Mouse (Mus musculus) midbrain, postnatal 0 days (tissue): ENCODE measurements around the gene Ak9. TPM values are rescaled to one million over a fixed set of nuclear protein-coding genes. Genes with fewer than 3 reads are reported as not detected.
"Not testable (repeated sequence)": the region's sequence is repeated elsewhere in the genome, so short reads cannot be mapped to it uniquely, and the experiment has no call there.

Experiments
- ATAC-seq: fragments of 200-750 bp; cut with Nextera tagmentation; 2 replicates; pipeline ENCODE4 v1.8.0; 2017; ENCODE audit warnings: moderate number of reproducible peaks, mild to moderate bottlenecking, moderate TSS enrichment, moderate library complexity; ENCODE audit not compliant: low FRiP score
- DNase-seq: peaks from one replicate; pipeline ENCODE4 v3.0.0-alpha.2; 2015; ENCODE audit warnings: low spot score
- H3K27ac ChIP-seq: fragments of 300-500 bp; sonication (generic); 2 replicates; pipeline ENCODE4 v1.5.1; 2014; ENCODE audit warnings: low read depth, mild to moderate bottlenecking, low read length, mixed read lengths
- H3K27me3 ChIP-seq: fragments of 300-500 bp; sonication (generic); 2 replicates; pipeline ENCODE4 v1.6.1; 2014; ENCODE audit warnings: low read length, control low read depth, mixed read lengths; ENCODE audit not compliant: insufficient read depth
- H3K36me3 ChIP-seq: fragments of 300-500 bp; sonication (generic); 2 replicates; pipeline ENCODE4 v1.6.1; 2014; ENCODE audit warnings: low read length, control low read depth, mixed read lengths; ENCODE audit not compliant: insufficient read depth
- H3K4me1 ChIP-seq: fragments of 300-500 bp; sonication (generic); 2 replicates; pipeline ENCODE4 v1.6.1; 2014; ENCODE audit warnings: mild to moderate bottlenecking, control low read depth, antibody characterized with exemption, low read length, mixed read lengths; ENCODE audit not compliant: insufficient read depth
- H3K4me2 ChIP-seq: fragments of 300-500 bp; sonication (generic); 2 replicates; pipeline ENCODE4 v1.6.1; 2014; ENCODE audit warnings: low read depth, mild to moderate bottlenecking, low read length, mixed read lengths; ENCODE audit not compliant: poor library complexity, severe bottlenecking
- H3K4me3 ChIP-seq: fragments of 300-500 bp; sonication (generic); 2 replicates; pipeline ENCODE4 v1.5.1; 2014; ENCODE audit warnings: low read depth, mild to moderate bottlenecking, low read length, moderate library complexity
- H3K9ac ChIP-seq: fragments of 300-500 bp; sonication (generic); replicated peaks from 2 replicates; pipeline ENCODE4 v1.6.1; 2014; ENCODE audit warnings: mild to moderate bottlenecking, low read length, moderate library complexity, mixed read lengths; ENCODE audit not compliant: poor library complexity, severe bottlenecking
- H3K9me3 ChIP-seq: fragments of 300-500 bp; sonication (generic); 2 replicates; pipeline ENCODE4 v1.6.1; 2016; ENCODE audit warnings: low read length, control low read depth
- CTCF ChIP-seq: IDR thresholded peaks from 2 replicates; pipeline ENCODE4 v1.5.1; 2016; ENCODE audit warnings: antibody characterized with exemption, mild to moderate bottlenecking
- WGBS: fragments of 180-500 bp; shearing (Covaris S2); extraction: QIAGEN DNeasy Blood & Tissue Kit; methylation state at CpG from one replicate; pipeline ENCODE4 v1.1.7; 2014; 5-methylcytosine and 5-hydroxymethylcytosine counted together
- polyA plus RNA-seq: library from polyadenylated mRNA; unstranded; fragments of >200 nt; fragmentation: Nextera tagmentation; extraction: Ambion mirVana; gene quantifications from 2 replicates; pipeline ENCODE4 v1.2.1, GENCODE M21; 2015
- total RNA-seq: library from RNA; depleted of rRNA; stranded (reverse); fragments of >200 nt; gene quantifications from 2 replicates; pipeline ENCODE4 v1.2.3, GENCODE M21; 2014

Gene Ak9
- total and polyA plus RNA-seq, 2 experiments from 2014 or later, result 0.11 to 0.19 TPM

- WGBS, result 41% methylated on average over 3 of the region's 3 CpGs
Measured at GRCm38 (mm10) chr10:41403893-41404612, 100.3 kb downstream of the Ak9 start.

DNA sequence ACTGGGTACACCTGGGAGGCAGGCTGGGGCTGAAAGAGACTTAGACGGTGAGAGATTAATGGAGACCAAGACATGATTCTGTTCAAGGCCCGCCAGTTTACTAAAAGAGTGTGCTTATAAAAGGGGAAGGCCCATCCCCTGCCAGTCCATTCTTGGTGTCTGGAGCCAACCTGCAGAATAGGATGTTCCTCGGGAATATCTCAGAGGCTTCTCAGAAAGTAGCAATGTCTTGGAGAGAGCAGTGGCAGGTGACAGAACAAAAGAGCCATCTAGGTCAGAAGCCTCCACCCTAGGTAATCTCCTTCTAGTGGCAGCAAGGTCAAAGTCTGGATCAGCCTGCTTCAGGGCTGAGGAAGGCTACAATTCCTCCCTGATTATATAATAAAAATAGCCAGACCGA is 106.4 kb downstream of the Ak9 start:
- H3K36me3 ChIP-seq, ATAC-seq, H3K27me3 ChIP-seq, H3K27ac ChIP-seq, H3K4me2 ChIP-seq, H3K4me3 ChIP-seq, H3K9ac ChIP-seq, H3K4me1 ChIP-seq, H3K9me3 ChIP-seq, DNase-seq: not testable (repeated sequence)
- WGBS, result 95% methylated on average over 4 of the region's 4 CpGs

More at GRCm38 (mm10) chr10:41403893-41404612, 100.3 kb downstream of the Ak9 start:
- no peaks in the 10 kb centered on the region for H3K36me3 ChIP-seq
- H3K4me3 ChIP-seq, result no peak overlapping the region
- H3K27me3 ChIP-seq, result no peaks in the 10 kb centered on the region
- no peaks in the 10 kb centered on the region for H3K9me3 ChIP-seq
- no peak for ATAC-seq
- H3K9ac ChIP-seq, result no peak overlapping the region
- no peak overlapping the region for H3K27ac ChIP-seq
- peak; percentile 62 for DNase-seq
- H3K4me1 ChIP-seq, result 0 out of 2 replicates have a peak, but pooled peaks cover 5% of the 10 kb centered on the region
- peak; percentile 75 for TF ChIP-seq CTCF
- no peak overlapping the region for H3K4me2 ChIP-seq

DNA sequence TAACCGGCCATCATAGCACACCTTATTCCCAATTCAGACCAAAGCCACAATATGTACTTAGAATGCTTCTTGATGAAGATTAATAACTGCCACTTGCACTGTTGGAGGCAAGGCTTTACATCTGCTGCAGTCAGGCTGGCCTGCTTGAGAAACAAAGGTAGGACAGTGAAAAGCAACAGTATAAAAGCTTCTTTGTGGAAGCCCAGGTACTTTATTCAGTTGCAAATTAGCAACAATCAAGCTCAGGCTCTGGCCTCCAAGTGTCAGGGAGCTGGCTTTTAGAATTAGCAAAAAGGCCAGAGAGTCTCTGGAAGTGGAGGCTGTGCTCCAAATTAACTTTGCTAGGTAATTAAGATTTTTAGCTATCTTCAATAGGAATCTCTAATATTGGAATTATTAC is 107.0 kb downstream of the Ak9 start:
- H3K27me3 ChIP-seq, H3K4me2 ChIP-seq: not testable (repeated sequence)
- WGBS, result 98% methylated on average over 1 of the region's 1 CpGs

GRCm38 (mm10) chr10:41413471-41413870 is 109.7 kb downstream of the Ak9 start:
- 92% methylated on average over 1 of the region's 1 CpGs for WGBS
- H3K9ac ChIP-seq, H3K36me3 ChIP-seq, DNase-seq, H3K4me3 ChIP-seq, H3K27ac ChIP-seq, H3K4me1 ChIP-seq, H3K27me3 ChIP-seq, H3K4me2 ChIP-seq, H3K9me3 ChIP-seq, ATAC-seq: not testable (repeated sequence)

More for the DNA sequence above, 107.0 kb downstream of the Ak9 start:
- not testable (repeated sequence) for H3K9ac ChIP-seq, ATAC-seq, H3K4me3 ChIP-seq, DNase-seq, H3K27ac ChIP-seq, H3K36me3 ChIP-seq, H3K9me3 ChIP-seq, H3K4me1 ChIP-seq

DNA sequence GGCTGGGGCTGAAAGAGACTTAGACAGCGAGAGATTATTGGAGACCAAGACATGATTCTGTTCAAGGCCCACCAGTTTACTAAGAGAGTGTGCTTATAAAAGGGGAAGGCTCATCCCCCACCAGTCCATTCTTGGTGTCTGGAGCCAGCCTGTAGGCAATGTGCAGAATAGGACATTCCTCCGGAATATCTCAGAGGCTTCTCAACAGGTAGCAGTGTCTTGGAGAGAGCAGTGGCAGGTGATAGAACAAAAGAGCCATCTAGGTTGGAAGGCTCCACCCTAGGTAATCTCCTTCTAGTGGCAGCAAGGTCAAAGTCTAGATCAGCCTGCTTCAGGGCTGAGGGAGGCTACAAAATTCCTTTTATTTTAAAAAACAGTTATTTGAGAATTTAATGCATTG is 111.6 kb downstream of the Ak9 start:
- not testable (repeated sequence) for H3K27ac ChIP-seq, H3K4me1 ChIP-seq, H3K27me3 ChIP-seq, H3K9ac ChIP-seq, H3K36me3 ChIP-seq, H3K4me3 ChIP-seq, DNase-seq, H3K4me2 ChIP-seq, H3K9me3 ChIP-seq, ATAC-seq
- WGBS, result 93% methylated on average over 2 of the region's 2 CpGs

- DNase-seq (no peak), ATAC-seq (no peak)
- Histone ChIP-seq H3K4me1 (no peaks in the 10 kb centered on the region), H3K4me2 (no peak overlapping the region), H3K27me3 (no peaks in the 10 kb centered on the region), H3K36me3 (no peaks in the 10 kb centered on the region), H3K27ac (no peak overlapping the region), H3K4me3 (no peak overlapping the region), H3K9me3 (no peaks in the 10 kb centered on the region), H3K9ac (no peak overlapping the region)
- WGBS, result 78% methylated on average over 9 of the region's 9 CpGs
- TF ChIP-seq CTCF, result no peak
Measured at GRCm38 (mm10) chr10:41420496-41421200, 116.9 kb downstream of the Ak9 start.
